Mouse (Mus musculus): ENCODE results near the gene Orm3. TPM values are rescaled to one million over a fixed set of nuclear protein-coding genes. Genes with fewer than 3 reads are reported as not detected.

The Orm3 gene
- polyA plus RNA-seq, 1 experiment from 2014 or later: not detected

DNA sequence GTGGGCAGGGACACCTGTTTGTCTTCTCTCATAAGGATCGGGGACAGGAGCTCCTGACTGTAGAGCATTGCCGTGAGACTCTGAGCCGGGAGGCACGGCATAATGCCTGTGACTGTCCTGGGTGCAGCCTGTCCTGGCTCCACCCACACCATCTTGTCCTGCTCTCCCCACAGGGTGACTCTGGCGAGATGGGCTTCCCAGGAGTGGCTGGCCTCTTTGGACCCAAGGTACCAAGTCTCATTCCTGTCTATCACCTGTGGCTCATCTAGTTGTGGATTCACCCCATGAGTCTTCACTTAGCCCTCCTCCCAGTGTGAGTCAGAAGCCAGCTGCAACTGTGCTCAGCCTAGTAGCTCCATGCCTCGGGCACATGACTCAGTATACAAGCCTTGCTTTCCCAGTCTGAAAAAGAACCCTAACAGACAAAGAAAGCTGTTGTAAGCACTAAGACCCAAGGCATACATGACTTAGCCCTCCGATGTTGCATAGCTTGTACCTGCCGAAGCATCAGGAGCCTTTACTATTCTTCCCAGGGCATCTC lies 32.6 kb upstream of the Orm3 start:
- ATAC-seq: no peak
- H3K4me1 ChIP-seq (replicated peaks; ENCODE audit: control insufficient read depth, insufficient read depth, low read length): no peaks in the 10 kb centered on the region
- H3K36me3 ChIP-seq (ENCODE audit: control insufficient read depth, insufficient read depth): peaks cover 4% of the 10 kb centered on the region; the same call in 1 of the 2 replicates
- no peak overlapping the region for H3K4me3 ChIP-seq (replicated peaks; ENCODE audit: low read length)
- WGBS: 92% methylated on average over 8 of the region's 8 CpGs
- H3K9me3 ChIP-seq (ENCODE audit: control insufficient read depth, low read length): no peaks in the 10 kb centered on the region
- H3K27ac ChIP-seq (ENCODE audit: low read length): no peak overlapping the region
- H3K4me2 ChIP-seq (ENCODE audit: low read length): no peak overlapping the region
- no peaks in the 10 kb centered on the region for H3K27me3 ChIP-seq (replicated peaks; ENCODE audit: control insufficient read depth, insufficient read depth, low read length)
- no peak overlapping the region for H3K9ac ChIP-seq (replicated peaks; ENCODE audit: low read depth, low read length)

DNA sequence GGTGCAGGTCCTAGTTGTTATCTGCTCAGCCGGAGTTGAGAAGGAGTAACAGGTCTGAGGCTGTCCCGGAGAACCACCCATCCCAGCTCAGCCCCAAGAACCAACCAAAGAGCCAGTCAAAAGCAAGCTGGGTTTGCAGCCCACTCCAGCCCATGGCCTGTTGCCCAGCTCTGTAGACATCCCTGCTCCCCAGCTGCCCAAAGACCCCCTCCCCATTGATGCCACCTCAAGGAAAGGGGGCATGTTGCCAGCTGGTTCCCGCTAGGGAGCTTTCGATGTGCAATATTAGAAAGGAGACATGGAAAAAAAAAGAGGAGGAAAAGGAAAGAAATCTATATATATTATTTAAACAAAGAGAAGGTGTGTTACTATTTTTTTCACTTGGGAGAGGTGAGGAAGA lies 22.6 kb upstream of the Orm3 start:
- Histone ChIP-seq H3K4me3 (replicated peaks; ENCODE audit: low read length) (no peak overlapping the region), H3K27me3 (replicated peaks; ENCODE audit: control insufficient read depth, insufficient read depth, low read length) (no peaks in the 10 kb centered on the region), H3K4me2 (ENCODE audit: low read length) (no peak overlapping the region), H3K9ac (replicated peaks; ENCODE audit: low read depth, low read length) (no peak overlapping the region), H3K36me3 (ENCODE audit: control insufficient read depth, insufficient read depth) (no peaks in the 10 kb centered on the region), H3K9me3 (ENCODE audit: control insufficient read depth, low read length) (no peaks in the 10 kb centered on the region), H3K4me1 (replicated peaks; ENCODE audit: control insufficient read depth, insufficient read depth, low read length) (no peaks in the 10 kb centered on the region; the same call in 1 of the 2 replicates), H3K27ac (ENCODE audit: low read length) (no peak overlapping the region)
- 83% methylated on average over 4 of the region's 4 CpGs for WGBS
- no peak for ATAC-seq

DNA sequence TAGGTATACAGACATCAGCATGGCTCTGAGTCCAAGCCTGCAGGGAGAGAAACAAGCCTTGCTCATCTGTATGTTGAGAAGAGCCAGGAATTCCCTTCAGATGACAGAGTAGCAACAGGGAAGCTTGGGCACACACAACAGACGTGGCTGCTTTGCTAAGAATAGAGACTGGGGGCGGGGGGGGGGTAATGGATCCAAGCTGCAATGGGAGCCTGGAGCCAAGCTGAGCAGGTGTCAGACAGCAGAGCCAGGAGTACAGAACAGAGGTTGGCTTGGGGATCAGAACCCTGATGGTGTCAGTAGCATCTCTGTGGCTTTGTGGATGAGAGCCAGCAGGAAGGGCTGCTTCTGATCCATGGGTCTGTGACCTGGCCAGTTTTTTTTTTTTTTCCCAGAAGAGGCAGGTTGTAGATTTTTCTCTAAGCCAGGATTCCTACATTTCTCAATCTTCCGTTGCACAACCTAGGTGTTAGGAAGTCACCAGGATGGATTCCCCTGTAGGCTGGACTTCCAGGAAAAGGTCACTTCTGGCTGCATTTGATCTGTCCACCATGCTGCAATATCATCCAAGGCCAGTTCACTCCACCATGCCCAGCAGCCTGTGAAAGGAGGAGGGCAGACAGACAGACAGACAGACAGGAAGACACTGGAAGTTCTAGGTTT lies 17.4 kb upstream of the Orm3 start:
- H3K9me3 ChIP-seq (ENCODE audit: control insufficient read depth, low read length): no peaks in the 10 kb centered on the region
- no peak overlapping the region for H3K4me3 ChIP-seq (replicated peaks; ENCODE audit: low read length)
- ATAC-seq: no peak
- H3K9ac ChIP-seq (replicated peaks; ENCODE audit: low read depth, low read length): no peak overlapping the region
- H3K4me1 ChIP-seq (replicated peaks; ENCODE audit: control insufficient read depth, insufficient read depth, low read length): no peaks in the 10 kb centered on the region; the same call in 1 of the 2 replicates
- 61% methylated on average over 3 of the region's 3 CpGs for WGBS
- H3K27ac ChIP-seq (ENCODE audit: low read length): no peak overlapping the region
- H3K36me3 ChIP-seq (ENCODE audit: control insufficient read depth, insufficient read depth): no peaks in the 10 kb centered on the region
- H3K27me3 ChIP-seq (replicated peaks; ENCODE audit: control insufficient read depth, insufficient read depth, low read length): no peaks in the 10 kb centered on the region
- no peak overlapping the region for H3K4me2 ChIP-seq (ENCODE audit: low read length)

DNA sequence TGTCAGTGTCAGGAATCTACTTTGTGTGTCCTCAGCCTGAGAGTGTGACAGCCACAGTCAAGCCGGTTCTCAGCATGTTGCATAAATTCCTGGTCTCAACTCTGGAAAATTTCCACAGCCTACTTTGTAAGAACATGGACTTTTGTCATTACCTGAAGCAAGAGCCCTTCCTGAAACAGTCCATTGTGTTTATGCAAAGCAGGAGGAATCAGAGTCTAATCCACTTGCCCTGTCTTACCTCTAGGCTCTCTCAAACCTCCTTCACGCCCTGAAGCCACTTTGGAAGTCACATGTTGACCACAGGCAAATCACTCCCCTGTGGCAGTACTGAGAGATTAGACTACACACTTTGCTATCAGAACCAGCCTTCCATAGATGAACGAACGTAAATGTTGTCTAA lies 13.5 kb upstream of the Orm3 start:
- Histone ChIP-seq H3K36me3 (ENCODE audit: control insufficient read depth, insufficient read depth) (no peaks in the 10 kb centered on the region), H3K9ac (replicated peaks; ENCODE audit: low read depth, low read length) (no peak overlapping the region), H3K4me3 (replicated peaks; ENCODE audit: low read length) (no peak overlapping the region), H3K27ac (ENCODE audit: low read length) (no peak overlapping the region), H3K9me3 (ENCODE audit: control insufficient read depth, low read length) (no peaks in the 10 kb centered on the region), H3K4me2 (ENCODE audit: low read length) (no peak overlapping the region), H3K4me1 (replicated peaks; ENCODE audit: control insufficient read depth, insufficient read depth, low read length) (no peaks in the 10 kb centered on the region; the same call in 1 of the 2 replicates), H3K27me3 (replicated peaks; ENCODE audit: control insufficient read depth, insufficient read depth, low read length) (no peaks in the 10 kb centered on the region)
- WGBS: 67% methylated on average over 4 of the region's 4 CpGs
- no peak for ATAC-seq

DNA sequence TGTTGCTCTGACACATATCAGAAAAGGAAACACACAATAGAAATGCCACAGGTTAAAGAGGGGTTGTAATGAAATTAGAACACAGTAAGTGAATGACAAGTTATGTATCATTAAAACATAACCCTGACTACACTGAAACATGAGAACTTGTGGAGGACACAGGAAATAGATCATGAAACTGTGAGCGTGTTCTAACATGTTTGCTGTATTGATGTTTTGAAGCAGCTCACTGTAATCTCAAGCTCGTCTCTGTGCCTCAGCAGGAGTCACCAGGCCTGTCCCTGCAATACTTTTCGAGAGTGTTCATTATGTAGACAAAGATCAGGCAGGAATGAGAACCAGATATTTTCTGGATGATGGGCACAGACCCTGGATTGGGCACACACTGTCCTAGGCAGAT lies 12.4 kb upstream of the Orm3 start:
- 62% methylated on average over 3 of the region's 3 CpGs for WGBS
- H3K9me3 ChIP-seq (ENCODE audit: control insufficient read depth, low read length): no peaks in the 10 kb centered on the region
- H3K4me1 ChIP-seq (replicated peaks; ENCODE audit: control insufficient read depth, insufficient read depth, low read length): no peaks in the 10 kb centered on the region
- H3K36me3 ChIP-seq (ENCODE audit: control insufficient read depth, insufficient read depth): no peaks in the 10 kb centered on the region
- no peaks in the 10 kb centered on the region for H3K27me3 ChIP-seq (replicated peaks; ENCODE audit: control insufficient read depth, insufficient read depth, low read length)
- no peak overlapping the region for H3K9ac ChIP-seq (replicated peaks; ENCODE audit: low read depth, low read length)
- no peak overlapping the region for H3K27ac ChIP-seq (ENCODE audit: low read length)
- ATAC-seq: no peak
- H3K4me2 ChIP-seq (ENCODE audit: low read length): no peak overlapping the region
- H3K4me3 ChIP-seq (replicated peaks; ENCODE audit: low read length): no peak overlapping the region

DNA sequence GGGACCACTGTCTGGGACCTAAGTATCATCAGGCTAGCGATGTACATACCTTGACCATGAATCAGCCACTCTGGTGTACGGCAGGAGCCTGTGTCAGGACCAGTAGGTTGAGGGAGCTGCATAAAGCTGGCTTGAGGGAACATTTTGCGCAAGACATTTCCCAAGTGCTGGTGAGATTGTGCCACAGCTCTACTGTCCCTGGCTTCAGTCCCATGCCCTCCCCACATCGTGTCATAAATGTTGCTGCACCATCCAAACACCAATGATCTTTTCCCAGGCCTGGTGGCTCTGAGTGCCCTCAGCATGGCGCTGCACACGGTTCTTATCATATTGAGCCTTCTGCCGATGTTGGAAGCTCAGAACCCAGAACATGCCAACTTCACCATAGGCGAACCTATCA lies 11.7 kb upstream of the Orm3 start, which contains the start of gene Orm1:
Gene Orm1, plus strand, starts transcription at position 266 of the 400 bp plus-strand sequence.
- no peak within 1 kb of the TSS for H3K4me3 ChIP-seq (replicated peaks; ENCODE audit: low read length)
- H3K27ac ChIP-seq (ENCODE audit: low read length): no peak within 1 kb of the TSS
- H3K36me3 ChIP-seq (ENCODE audit: control insufficient read depth, insufficient read depth): no peaks in the 10 kb centered on the region
- H3K27me3 ChIP-seq (replicated peaks; ENCODE audit: control insufficient read depth, insufficient read depth, low read length): no peaks in the 10 kb centered on the region
- H3K4me1 ChIP-seq (replicated peaks; ENCODE audit: control insufficient read depth, insufficient read depth, low read length): no peaks in the 10 kb centered on the region
- no peak for ATAC-seq
- no peak within 1 kb of the TSS for H3K9ac ChIP-seq (replicated peaks; ENCODE audit: low read depth, low read length)
- 94% methylated on average over 8 of the region's 8 CpGs for WGBS
- H3K4me2 ChIP-seq (ENCODE audit: low read length): no peak within 1 kb of the TSS
- H3K9me3 ChIP-seq (ENCODE audit: control insufficient read depth, low read length): no peaks in the 10 kb centered on the region

DNA sequence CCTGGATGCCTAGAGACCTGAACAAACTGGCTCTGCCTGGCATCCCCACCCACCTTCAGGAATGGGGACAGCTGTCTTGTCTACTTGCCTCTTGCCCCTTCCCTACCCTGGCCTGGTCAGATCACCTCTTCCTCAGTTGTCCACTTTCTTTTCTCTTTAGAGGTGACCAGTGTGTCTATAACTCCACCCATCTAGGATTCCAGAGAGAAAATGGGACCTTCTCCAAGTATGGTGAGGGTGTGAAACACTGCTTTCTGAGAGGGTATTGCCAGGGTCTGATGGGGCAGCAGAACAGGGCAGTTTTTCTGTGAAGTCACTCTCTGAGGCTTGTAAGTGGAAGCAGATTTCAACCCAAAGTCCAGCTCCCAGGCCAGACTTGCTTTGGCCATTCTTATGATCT lies 10.7 kb upstream of the Orm3 start:
- no peaks in the 10 kb centered on the region for H3K36me3 ChIP-seq (ENCODE audit: control insufficient read depth, insufficient read depth)
- no peaks in the 10 kb centered on the region for H3K4me1 ChIP-seq (replicated peaks; ENCODE audit: control insufficient read depth, insufficient read depth, low read length)
- no peaks in the 10 kb centered on the region for H3K27me3 ChIP-seq (replicated peaks; ENCODE audit: control insufficient read depth, insufficient read depth, low read length)
- H3K27ac ChIP-seq (ENCODE audit: low read length): no peak overlapping the region
- H3K4me3 ChIP-seq (replicated peaks; ENCODE audit: low read length): no peak overlapping the region
- no peak overlapping the region for H3K9ac ChIP-seq (replicated peaks; ENCODE audit: low read depth, low read length)
- ATAC-seq: no peak
- no peaks in the 10 kb centered on the region for H3K9me3 ChIP-seq (ENCODE audit: control insufficient read depth, low read length)
- no peak overlapping the region for H3K4me2 ChIP-seq (ENCODE audit: low read length)

DNA sequence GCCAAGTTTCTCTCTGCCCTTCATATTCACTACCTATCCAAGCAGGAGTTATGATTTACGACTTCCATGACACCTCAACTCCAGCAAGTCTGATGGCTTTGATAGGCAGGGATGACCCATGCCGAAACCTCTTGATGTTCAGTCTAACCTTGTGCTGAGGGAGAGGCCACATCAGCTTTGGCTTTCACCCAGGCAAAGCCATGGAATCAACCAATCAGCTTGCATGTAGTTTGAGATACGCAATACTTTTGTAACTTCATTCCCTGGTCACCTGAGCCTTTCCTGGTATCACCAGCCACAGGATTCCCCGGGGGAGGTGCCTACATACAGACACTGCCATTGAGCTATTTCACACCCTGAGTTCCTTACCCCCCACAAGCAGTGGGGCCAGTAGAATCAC lies 9.3 kb upstream of the Orm3 start:
- Histone ChIP-seq H3K4me3 (replicated peaks; ENCODE audit: low read length) (no peak overlapping the region), H3K9ac (replicated peaks; ENCODE audit: low read depth, low read length) (no peak overlapping the region), H3K4me1 (replicated peaks; ENCODE audit: control insufficient read depth, insufficient read depth, low read length) (no peaks in the 10 kb centered on the region), H3K9me3 (ENCODE audit: control insufficient read depth, low read length) (no peaks in the 10 kb centered on the region), H3K4me2 (ENCODE audit: low read length) (no peak overlapping the region), H3K36me3 (ENCODE audit: control insufficient read depth, insufficient read depth) (no peaks in the 10 kb centered on the region), H3K27me3 (replicated peaks; ENCODE audit: control insufficient read depth, insufficient read depth, low read length) (no peaks in the 10 kb centered on the region), H3K27ac (ENCODE audit: low read length) (no peak overlapping the region)
- 83% methylated on average over 4 of the region's 4 CpGs for WGBS
- no peak for ATAC-seq

DNA sequence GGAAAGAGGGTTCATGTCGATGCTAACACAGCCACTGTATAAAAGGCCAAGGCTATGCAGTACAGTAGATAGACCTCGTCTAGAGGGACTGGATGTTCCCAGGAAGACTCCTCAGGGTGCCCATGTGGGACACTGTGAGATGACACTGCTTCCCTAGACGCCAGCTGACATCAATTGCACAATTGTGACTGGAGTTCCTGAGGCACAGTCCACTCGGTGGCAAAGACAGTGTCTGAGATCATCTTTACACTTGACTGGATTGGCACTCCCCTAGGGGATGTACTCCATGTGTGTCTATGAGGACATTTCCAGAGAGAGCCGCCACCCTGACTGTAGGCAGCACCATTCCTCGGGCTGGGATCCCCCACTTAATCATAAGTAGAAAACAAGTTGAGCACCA lies 7.4 kb upstream of the Orm3 start:
- Histone ChIP-seq H3K4me1 (replicated peaks; ENCODE audit: control insufficient read depth, insufficient read depth, low read length) (no peaks in the 10 kb centered on the region), H3K9ac (replicated peaks; ENCODE audit: low read depth, low read length) (no peak overlapping the region), H3K9me3 (ENCODE audit: control insufficient read depth, low read length) (no peaks in the 10 kb centered on the region), H3K4me2 (ENCODE audit: low read length) (no peak overlapping the region), H3K27ac (ENCODE audit: low read length) (no peak overlapping the region), H3K4me3 (replicated peaks; ENCODE audit: low read length) (no peak overlapping the region), H3K27me3 (replicated peaks; ENCODE audit: control insufficient read depth, insufficient read depth, low read length) (no peaks in the 10 kb centered on the region), H3K36me3 (ENCODE audit: control insufficient read depth, insufficient read depth) (no peaks in the 10 kb centered on the region)
- ATAC-seq: no peak
- 73% methylated on average over 6 of the region's 6 CpGs for WGBS

All from forebrain, embryonic 16.5 days (tissue).